ENCODE assay signal across 19 mouse cellular contexts in genomic region chrX:79316790-79317189, GRCm38 (mm10).
DNase-seq lines count a peak whose midpoint lies in the region; TF ChIP-seq lines count a peak whose summit lies in the region.
"Had no signal": no experiment of that assay in that cellular context is flagged by ENCODE, and none has a peak within 500 bp of the region (broad histone marks: within the 10 kb centered on the region; RNA-seq: fewer than 3 reads in every experiment).

No protein-coding gene starts in this region.

- no peaks in the 10 kb centered on the region; a peak in 1 of 4 replicates for H3K4me1 ChIP-seq in ES-E14 (ENCODE audit: control insufficient read depth in 2 of 2, insufficient read depth in 2 of 2, low read length in 2 of 2, poor library complexity in 1 of 2)
- H3K4me1 ChIP-seq: embryonic facial prominence, embryonic 13.5 days; embryonic facial prominence, embryonic 15.5 days; forebrain, embryonic 10.5 days; forebrain, embryonic 12.5 days had no signal

- H3K4me3 ChIP-seq in ES-E14 (ENCODE audit: insufficient read depth in 1 of 2, low read depth in 1 of 2, low read length in 2 of 2, poor library complexity in 1 of 2, severe bottlenecking in 1 of 2) = no peak overlapping the region
- H3K4me3 ChIP-seq: embryonic facial prominence, embryonic 13.5 days; embryonic facial prominence, embryonic 15.5 days; erythroblast, embryonic 14.5 days; forebrain, embryonic 10.5 days; forebrain, embryonic 12.5 days had no signal

- no peaks in the 10 kb centered on the region for H3K36me3 ChIP-seq in ES-E14 (ENCODE audit: control insufficient read depth, insufficient read depth, low read length, poor library complexity, severe bottlenecking)
- H3K36me3 ChIP-seq: embryonic facial prominence, embryonic 13.5 days; embryonic facial prominence, embryonic 15.5 days; forebrain, embryonic 10.5 days; forebrain, embryonic 12.5 days had no signal

- no peak overlapping the region for H3K27ac ChIP-seq in ES-E14 (ENCODE audit: insufficient read depth, low read depth, low read length, poor library complexity, severe bottlenecking)
- H3K27ac ChIP-seq: embryonic facial prominence, embryonic 13.5 days; embryonic facial prominence, embryonic 15.5 days; forebrain, embryonic 10.5 days; forebrain, embryonic 12.5 days had no signal

- in situ Hi-C loops in ES-E14 (cut with MboI; ENCODE audit: low sequenced_read_pairs in 2 of 2, unreplicated experiment in 2 of 2) = no loop called here

- peak; percentile 19 for DNase-seq in ES-E14 (ENCODE audit: low read depth, low spot score)
- peak; percentile 45 for DNase-seq in R1 (ENCODE audit: low read depth, low spot score)
- no peak for DNase-seq in cerebellum, postnatal 36 days
- no peak for DNase-seq in T-cell, adult 2 months (ENCODE audit: low spot score)
- no peak for DNase-seq in kidney, postnatal 25 days
- DNase-seq: adrenal gland, adult 8-10 months; adrenal gland, postnatal 14 days; adrenal gland, postnatal 36 days; cerebellum, adult 11-12 months; cerebellum, adult 2 months; cerebellum, adult 9-10 months; cerebellum, postnatal 10 days; cerebellum, postnatal 25 days; embryo, embryonic 11 days had no signal

- no peaks in the 10 kb centered on the region for H3K9me3 ChIP-seq in ES-E14 (ENCODE audit: control insufficient read depth, insufficient read depth, low read depth, low read length)
- H3K9me3 ChIP-seq: embryonic facial prominence, embryonic 13.5 days; embryonic facial prominence, embryonic 15.5 days; forebrain, embryonic 10.5 days; forebrain, embryonic 12.5 days had no signal

- H3K9ac ChIP-seq in ES-E14 (ENCODE audit: insufficient read depth, low read depth, low read length, poor library complexity, severe bottlenecking) = no peak overlapping the region
- H3K9ac ChIP-seq: embryonic facial prominence, embryonic 13.5 days; embryonic facial prominence, embryonic 15.5 days; forebrain, embryonic 12.5 days had no signal

TF ChIP-seq in ES-E14, 5 proteins besides CTCF, POLR2A, EP300 and RAD21:
- no peak for TF ChIP-seq ZNF384 (IDR thresholded peaks at IDR 0.05; ENCODE audit: low read depth, low read length)
- no peak for TF ChIP-seq HCFC1 (IDR thresholded peaks at IDR 0.05; ENCODE audit: borderline replicate concordance, insufficient read depth, low read length)
- TF ChIP-seq MAFK (IDR thresholded peaks at IDR 0.05; ENCODE audit: insufficient read depth, low read depth, low read length) = no peak
- TF ChIP-seq CHD2 (IDR thresholded peaks at IDR 0.05; ENCODE audit: low read depth, low read length) = no peak

Comparison
In these comparisons a context has a peak if more than half of its experiments do, and no peak if none do; other contexts are left out.
1. DNase-seq: peak in ES-E14 (single experiment) and R1 (single experiment); none in cerebellum, postnatal 36 days (0 of 2), T-cell, adult 2 months (single experiment) and kidney, postnatal 25 days (0 of 2).